Mouse (Mus musculus) adrenal gland (tissue): Measurements from ENCODE around the gene Otud4.
"Not testable (repeated sequence)": the region's sequence is repeated elsewhere in the genome, so short reads cannot be mapped to it uniquely, and the experiment has no call there.

ENCODE experiments used
- intact Hi-C: fragments of 180-260 bp; cut with DNase I; formaldehyde crosslinking; loops from one replicate; pipeline ENCODE4 v1.15.1; 2025

Otud4 gene

DNA sequence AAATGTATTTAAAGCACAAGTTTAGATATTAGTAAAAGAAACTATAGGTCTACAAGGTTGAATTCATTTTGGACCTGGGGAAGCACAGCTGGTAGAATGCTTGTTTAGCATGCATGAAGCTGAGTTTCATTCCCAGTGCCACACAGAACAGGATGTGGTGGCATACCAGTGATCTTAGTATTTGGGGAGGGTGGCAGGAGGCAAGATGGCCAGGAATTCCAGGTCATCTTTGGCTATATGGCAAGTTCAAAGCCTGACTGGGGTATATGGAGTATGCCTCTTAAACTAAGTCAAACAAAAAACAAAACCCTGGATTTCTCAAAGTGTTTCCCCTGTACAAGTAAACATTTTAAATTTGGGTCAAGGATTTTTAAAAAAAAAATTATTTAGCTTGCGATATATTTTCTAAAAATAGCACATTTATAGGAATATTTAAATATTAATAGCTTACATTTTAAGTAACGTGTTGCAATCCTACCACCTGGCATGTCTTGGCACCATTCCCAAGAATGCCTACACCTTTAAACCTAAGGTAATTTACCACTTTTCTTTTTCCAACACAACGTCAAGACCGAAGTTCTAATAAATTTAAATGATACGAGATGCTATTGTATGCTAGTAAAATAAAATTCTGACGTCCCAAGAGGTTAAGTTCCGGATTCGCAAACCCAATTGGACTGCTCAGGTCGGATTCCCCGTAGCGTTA is 1.3 kb upstream of the Otud4 start:
- intact Hi-C loops, result no loop called here

DNA sequence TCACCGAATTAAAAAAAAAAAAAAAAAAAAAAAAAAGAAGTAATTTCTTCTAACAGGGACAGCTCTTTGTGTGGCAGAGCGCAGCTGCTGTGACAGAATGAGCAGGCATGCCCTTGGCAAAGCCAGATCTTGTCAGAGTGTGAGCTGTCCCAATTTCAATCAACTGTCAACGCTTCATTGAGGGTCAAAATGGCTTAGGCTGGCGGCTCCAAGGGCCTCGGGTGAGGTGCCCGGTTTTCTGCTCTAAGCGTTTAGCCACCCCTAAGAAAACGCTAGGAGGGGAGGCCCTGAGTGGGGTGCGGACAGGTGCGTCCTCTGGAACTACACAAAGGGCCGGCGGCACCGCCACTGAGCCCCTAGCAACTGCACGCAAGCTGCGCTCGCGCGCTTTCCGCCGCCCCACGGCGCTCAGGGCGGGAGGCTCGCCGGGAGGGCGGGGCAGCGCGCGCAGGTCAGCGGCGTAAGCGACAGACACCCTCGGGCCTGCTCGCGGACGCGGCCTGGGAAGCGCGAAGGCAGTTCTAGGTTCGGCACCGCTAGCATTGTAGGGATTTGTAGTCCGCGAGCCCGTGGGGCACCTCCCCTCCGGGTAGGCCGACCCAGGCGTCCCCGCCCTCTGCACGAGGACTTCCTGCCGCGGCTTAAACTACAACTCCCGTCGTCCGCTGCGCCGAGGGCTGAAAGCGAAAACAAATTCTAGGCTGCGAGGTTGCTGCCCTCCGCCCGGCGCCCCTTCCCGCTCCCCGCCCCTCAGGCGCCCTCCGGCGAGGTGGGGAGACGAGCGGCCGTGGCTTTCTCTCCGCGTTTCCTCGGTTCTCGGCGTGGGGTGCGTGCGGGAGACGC is 490 bp upstream of the Otud4 start:
- intact Hi-C loops, result no loop called here

DNA sequence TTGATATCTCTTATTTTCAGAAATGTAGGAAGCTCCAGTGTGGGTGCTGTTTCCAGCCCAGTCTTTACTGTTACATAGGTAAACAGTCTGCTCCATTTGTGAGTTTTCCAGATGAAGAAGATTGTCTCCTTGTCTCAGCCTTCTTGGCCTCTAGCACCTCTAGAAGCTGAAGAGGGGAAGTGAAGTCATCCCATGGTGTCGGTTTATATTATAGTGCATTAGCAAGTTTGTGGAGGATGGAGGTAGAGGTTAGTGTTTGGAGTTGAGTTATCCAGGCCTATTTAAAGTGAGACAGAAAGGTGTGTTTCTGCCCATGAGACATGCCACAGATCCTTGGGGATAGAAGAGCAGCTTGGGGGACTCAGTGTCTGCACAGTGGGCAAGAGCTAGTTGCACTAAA is 1.7 kb downstream of the Otud4 start:
- intact Hi-C loops, result no loop called here

DNA sequence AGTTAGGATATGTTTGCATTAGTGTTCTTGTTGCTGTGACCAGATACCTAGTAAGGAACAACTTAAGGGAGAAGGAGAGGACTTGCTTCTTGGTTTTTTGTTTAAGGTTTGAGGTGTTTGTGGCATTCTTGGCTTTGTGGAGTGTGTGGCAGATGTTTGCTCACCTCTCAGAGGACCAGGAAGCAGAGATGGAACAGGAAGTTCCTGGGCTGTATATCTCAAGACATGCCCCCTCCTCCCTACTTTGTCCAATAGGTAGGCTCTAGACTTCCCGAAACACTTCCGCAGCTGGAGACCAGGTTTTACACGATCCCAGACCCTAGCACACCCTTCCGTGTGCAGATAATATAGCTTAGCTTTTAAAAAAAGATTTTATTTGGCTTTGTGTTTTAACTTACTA is 10.2 kb downstream of the Otud4 start:
- intact Hi-C loops, result no loop called here

DNA sequence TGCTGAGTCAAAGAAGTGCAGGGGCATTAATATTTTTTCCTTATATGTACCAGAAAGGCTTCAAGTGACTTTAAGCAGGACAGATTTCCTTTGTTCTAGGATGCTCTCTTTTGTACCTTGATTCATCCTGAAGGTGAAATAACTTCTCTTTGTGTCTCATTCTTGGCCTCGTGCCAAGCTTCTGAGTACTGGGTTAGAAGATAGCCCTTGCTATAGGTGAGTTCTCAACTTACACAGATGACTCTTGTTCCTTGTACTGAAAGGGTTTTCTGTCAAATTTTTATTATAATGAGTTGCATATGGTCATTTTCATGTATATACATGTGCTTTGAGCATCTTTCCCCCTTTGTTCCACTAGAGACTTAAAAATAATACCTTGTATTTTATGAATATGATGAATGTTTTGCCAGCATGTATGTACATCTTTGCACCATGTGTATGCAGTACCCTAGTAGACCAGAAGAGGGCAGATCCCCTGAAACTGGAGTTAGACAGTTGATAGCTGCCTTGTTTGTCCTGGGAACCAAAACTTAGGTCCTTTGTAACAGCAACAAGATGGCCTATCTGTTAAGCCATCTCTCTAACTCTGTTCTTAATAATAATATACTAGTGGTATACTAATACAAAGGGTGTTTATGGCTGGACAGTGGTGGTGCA is 10.9 kb downstream of the Otud4 start:
- intact Hi-C loops, result no loop called here

DNA sequence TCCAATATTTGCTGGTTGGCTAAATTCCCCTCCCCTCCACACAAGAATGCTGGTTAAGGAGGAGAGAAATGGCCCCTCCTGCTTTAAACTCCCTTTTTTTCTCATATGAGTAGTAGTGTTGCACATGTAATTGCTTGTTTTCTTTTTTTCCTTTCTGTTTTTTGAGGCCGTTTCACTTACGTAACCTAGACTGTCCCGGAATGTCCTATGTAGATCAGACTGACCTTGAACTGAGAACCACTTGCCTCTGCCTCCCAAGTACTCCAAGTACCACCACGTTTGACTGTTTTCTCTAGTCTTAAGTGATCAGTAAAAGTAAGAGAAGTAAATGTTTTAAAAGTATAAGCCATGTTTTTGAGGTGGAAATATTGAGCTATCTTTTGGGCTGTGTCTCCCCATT is 14.3 kb downstream of the Otud4 start:
- intact Hi-C loops, result no loop called here

DNA sequence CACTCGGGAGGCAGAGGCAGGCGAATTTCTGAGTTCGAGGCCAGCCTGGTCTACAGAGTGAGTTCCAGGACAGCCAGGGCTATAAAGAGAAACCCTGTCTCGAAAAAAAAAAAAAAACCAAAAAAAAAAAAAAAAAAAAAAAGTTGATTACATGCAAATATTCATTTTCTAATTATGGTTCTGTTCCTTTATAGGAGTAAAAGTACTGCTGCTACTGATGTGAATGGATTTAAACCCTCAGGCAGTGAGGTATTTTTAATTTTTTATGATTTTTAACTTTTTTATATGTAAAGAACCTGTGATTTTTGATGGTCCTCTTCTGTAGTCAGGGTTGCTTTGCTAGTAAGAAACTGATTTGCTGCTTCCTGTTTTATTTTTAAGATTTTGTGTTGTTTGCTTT is 19.3 kb downstream of the Otud4 start:
- intact Hi-C loops, result loop anchor here (5.0 kb wide), 1 partner anchor 34 kb away; no protein-coding TSS in a partner anchor

DNA sequence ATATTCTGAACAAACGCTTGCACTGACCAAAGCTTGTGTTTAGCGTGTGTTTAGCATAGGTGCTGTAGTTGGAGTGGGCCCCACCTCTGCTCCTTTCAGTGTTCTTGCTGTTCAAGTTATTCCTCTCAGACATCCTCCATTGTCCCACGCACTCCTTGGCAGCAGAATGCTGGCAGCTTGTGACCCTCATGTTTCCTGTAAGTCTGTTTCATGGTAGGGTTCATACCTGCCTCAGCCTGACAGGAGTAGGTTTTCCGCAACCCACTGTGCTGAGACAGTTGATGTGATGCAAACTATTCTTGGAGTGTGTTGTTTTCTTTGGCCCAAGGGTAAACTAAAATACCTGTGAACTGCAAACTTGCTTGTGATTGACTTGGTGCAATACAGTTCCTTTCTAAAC is 37.0 kb downstream of the Otud4 start:
- intact Hi-C loops, result no loop called here

DNA sequence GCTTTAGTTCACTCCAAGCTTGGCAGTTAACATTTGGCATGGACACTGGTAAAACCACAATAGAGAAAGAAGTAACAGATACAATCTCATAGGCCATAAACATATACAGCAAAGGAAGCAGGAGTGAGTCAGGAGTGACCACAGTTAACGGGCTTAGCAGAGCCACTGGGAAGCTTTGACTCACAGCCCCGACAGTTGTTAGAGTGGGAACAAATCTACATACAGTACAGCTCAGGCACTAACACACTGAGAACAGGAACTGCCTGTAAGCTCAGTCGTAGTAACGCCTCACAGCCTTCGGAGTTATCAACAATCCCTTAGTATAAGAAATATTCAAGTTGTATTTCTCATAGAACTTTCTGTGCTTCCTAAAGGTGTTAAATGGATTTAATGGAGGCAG is 39.6 kb downstream of the Otud4 start:
- intact Hi-C loops, result no loop called here

DNA sequence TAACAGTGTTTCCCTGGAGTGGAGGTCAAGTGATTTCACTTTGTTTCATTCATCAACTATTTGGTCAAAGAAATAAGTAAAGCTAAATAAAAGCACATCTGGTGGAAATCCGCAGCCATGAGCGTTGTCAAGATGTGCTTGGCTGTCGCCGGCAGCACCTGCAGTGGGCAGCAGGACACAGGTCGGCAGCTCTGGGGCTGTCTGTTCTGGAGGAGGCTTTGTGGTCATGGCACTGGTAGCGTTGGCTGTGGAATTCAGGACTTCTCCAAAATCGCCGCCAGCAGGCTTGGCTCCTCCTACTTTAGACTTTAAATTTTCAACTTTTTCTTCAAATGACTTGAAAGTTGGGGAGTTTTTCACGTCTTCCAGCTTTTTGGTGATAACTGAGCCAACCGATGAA is 40.7 kb downstream of the Otud4 start:
- intact Hi-C loops, result not testable (repeated sequence)

DNA sequence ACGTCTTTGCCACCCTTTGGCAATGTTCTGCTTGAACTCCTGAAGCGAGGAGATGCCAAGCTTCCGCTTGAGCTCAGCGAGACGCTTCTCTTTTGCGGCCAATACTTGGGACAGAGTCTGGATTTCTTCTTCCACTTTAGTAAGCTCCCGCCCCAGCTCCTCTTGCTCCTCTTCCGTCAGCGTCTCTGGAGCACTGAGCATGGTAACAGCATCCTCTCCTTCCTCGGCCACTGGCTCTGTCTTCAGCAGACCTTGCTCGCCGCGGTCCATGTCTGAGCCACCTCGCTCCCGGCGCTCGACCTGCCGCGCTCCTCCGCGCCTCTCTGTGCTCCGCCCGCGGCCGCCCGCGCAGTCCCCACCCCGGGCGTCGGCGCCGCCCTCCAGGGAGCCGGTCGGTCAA is 41.1 kb downstream of the Otud4 start:
- intact Hi-C loops, result no loop called here

DNA sequence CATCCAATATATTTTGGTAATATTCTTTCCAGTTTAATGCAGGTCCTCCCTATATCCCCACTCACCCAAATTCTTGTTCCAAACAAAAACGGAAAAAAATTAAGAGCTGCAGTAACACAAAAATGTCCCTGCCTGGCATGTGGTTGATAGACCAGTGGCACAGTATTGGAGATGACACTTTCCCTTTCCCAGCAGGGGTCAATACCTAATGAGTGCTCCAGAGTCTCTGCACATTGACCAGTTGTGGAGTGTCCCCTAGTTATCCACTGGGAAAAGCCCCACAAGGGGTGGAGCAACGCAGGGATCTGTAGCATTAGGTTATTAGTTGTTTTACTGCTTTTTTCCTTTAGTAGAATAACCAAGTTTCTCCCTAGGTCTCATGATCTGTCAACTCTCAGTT is 41.5 kb downstream of the Otud4 start:
- intact Hi-C loops, result no loop called here

DNA sequence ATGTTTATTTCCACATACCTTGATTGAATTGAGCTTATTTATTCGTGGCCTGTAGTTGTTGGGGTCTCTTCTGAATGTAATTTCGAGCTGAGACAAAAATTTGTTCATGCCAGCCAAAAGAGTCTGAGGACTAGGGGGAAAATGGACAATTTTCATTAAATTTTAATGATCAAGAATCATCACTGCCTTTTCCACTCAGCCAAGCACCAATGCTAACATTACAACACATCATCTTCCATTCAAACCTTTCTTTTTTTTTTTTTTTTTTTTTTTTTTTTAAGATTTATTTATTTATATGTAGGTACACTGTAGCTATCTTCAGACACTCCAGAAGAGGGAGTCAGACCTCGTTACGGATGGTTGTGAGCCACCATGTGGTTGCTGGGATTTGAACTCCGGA is 46.5 kb downstream of the Otud4 start:
- intact Hi-C loops, result not testable (repeated sequence)

DNA sequence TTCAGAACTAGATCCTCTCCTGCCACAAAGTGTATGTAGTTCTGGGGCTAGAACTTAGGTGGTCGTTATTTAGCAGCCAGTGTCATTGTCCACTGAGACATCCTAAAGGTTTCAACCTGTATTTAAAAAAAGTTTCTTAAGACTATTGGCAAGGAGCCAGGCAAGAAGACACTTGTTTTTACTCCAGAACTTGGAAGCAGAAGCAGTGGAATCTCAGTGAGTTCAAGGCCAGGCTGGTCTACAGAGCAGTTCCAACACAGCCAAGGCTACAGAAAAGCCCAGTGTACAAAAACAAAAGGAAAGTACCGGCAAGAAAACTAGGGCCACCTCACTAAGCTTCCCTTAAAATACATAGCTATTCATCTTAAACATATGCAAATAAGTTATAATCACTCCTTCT is 53.1 kb downstream of the Otud4 start:
- intact Hi-C loops, result loop anchor here (5.0 kb wide), 1 partner anchor 35 kb away; no protein-coding TSS in a partner anchor

DNA sequence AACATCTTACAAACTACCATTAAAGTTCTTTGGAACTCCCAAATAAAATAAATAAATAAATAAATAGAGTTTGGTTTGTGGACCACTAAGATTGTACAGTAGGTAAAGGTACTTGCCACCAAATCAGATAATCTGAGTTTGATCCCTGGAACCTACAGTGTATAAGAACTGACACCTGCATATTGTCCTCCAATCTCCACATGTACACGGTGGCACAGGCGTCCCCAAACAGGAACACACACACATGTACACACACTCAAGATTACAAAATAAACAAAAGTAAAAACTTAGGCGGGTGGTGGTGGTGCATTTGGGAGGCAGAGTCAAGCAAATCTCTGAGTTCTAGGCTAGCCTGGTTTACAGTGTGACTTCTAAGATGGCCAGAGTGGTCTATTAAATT is 67.3 kb downstream of the Otud4 start:
- intact Hi-C loops, result loop anchor here (10.0 kb wide), 1 partner anchor 998 kb away; no protein-coding TSS in a partner anchor

DNA sequence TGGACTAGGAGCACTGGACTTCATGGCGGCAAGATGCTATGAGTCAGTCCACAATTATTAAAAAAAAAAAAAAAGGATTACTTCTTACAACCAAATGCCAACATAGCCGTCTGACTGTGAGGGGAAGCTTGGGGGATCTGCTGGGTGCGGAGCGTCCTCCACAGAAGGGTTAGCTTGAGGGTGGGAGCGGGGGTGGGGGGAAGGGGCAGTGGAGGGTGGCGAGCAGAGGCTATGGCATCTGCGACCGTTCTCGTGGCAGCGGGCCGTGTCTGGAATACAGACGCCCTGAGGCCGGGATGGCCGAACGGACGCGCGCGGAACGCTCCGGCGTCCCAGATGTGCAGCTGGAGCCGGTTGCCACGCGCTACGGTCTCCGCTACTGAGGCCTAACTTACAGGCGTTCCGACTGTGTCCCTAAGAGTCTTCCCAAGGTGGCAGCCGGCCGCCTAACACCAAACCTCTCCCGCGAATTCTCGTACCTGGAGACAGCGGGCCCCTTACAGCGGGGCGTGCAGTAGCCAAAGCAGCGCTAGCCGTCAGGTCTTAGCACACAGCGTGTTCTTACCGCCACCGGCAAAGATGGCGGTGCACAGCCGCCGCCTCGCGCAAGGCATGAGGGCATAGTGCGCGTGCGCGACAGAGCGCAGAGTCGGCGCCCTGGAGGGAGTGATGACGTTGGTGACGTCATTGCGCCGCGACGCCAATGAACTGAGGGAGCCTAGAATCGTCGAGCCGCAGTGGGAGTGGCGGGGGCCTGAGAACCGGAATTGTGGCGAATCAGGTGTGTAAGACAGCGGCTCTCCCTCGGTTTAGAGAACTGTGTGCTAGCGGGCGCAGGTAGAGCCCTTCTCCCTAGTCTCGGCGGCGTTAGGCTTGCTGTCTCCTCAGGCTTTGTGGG is 71.9 kb downstream of the Otud4 start, which contains the start of the genes Abce1 and Anapc10:
Gene Abce1, minus strand, starts transcription at position 677 of the 898 bp plus-strand sequence.
Gene Anapc10, plus strand, starts transcription at position 757 of the 898 bp plus-strand sequence.
- intact Hi-C loops, result no loop called here

DNA sequence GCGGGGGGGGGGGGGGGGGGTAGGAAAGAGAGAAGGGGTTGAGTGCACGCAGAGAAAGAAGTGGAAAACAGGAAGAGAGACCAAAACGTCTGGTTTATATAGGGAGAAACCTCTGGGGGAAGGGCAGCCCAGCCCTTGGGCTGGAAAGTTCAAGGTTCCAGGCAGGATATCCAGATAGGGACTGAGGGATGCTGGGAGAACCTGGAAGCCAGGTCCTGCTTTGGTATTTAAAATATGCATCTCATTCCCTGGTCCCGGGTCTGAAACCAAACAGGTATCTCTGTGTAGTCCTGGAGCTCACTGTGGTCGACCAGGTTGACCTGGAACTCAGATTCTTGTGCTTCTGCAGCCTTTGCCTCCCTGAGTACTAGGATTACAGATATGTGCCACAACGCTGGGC is 73.3 kb downstream of the Otud4 start:
- intact Hi-C loops, result no loop called here

DNA sequence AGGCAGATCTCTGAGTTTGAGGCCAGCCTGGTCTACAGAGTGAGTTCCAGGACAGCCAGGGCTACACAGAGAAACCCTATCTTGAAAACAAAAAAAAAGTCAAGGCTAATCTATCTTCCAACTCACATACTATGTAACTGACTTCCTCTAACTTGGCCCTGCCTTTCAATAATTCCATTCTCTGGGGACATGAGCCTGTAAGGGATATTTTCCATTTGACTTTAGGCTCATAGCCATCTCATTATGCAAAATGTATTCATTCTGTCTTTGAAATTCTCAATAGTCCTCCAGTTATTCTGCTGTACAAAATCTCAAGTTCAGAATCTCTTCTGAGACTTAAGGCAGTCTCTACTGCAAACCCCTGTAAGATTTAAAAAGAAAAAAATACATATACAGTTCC is 82.1 kb downstream of the Otud4 start:
- intact Hi-C loops, result no loop called here

DNA sequence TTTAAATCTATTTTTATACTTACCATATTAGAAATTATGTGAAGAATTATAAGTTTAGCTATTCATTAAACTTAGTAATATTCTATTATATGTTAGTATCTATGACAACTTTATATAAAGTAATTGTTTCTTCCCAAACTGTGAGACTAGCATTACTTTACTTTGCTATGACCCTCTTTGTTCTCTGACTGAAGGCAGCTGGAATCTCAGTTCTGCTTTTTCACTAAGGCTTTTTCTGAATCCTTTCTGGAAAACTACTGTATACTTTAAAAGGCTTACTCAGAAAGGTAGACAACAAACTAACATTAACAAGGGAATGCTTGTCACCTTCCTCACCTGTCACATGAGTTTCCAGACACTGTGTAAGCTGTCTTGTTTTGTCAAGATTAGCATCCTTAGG is 83.9 kb downstream of the Otud4 start:
- intact Hi-C loops, result no loop called here

DNA sequence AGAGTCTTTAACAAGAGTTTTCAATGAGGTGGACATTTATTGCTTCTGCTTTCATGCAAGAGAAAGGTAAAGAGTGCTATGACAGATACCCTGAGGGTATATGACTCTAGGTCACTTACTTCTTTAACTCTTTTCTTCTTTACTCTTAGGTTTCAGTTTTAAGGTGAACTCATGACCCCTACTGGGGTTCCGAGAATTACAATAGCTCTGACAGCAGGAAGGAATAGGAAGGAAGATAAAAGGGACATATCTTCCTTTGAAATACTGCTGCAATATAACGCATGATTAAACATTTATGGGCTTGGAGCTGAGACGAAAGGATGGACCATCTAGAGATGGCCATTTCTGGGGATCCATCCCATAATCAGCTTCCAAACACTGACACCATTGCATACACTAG is 85.2 kb downstream of the Otud4 start:
- intact Hi-C loops, result no loop called here
